Mouse (Mus musculus): ENCODE measurements around the gene Hunk.

- TF ChIP-seq POLR2A (IDR thresholded peaks at IDR 0.05; ENCODE audit: insufficient read length, low read depth) = no peak
- no peak for TF ChIP-seq TCF12 (IDR thresholded peaks at IDR 0.05; ENCODE audit: insufficient read depth, poor library complexity, severe bottlenecking)
- no peak for TF ChIP-seq SRF (IDR thresholded peaks at IDR 0.05; ENCODE audit: control insufficient read depth, insufficient read length, low read depth)
- no peak for TF ChIP-seq POLR2AphosphoS2 (IDR thresholded peaks at IDR 0.05; ENCODE audit: insufficient read length, low read depth)
- no peak for TF ChIP-seq CEBPB (IDR thresholded peaks at IDR 0.05; ENCODE audit: insufficient read depth, poor library complexity, severe bottlenecking)
- TF ChIP-seq MAX (IDR thresholded peaks at IDR 0.05; ENCODE audit: low read depth) = no peak
Measured at GRCm38 (mm10) chr16:90422108-90422529, 36.3 kb downstream of the Hunk start.
